ENCODE assay signal across 16 mouse cellular contexts in genomic region chr1:43045204-43045982, GRCm38 (mm10). TPM values are rescaled to one million over a fixed set of nuclear protein-coding genes. Genes with fewer than 3 reads are reported as not detected.
A peak's percentile ranks its signal among the peaks of the same experiment; 100 is the strongest.
DNase-seq lines count a peak whose midpoint lies in the region; ATAC-seq and TF ChIP-seq lines count a peak whose summit lies in the region.
"Had no signal": no experiment of that assay in that cellular context is flagged by ENCODE, and none has a peak within 500 bp of the region (broad histone marks: within the 10 kb centered on the region; RNA-seq: fewer than 3 reads in every experiment).

No protein-coding gene starts in this region.

- no peaks in the 10 kb centered on the region for H3K36me3 ChIP-seq in kidney, adult 2 months (ENCODE audit: control insufficient read depth, insufficient read depth, low read length)
- peaks cover 22% of the 10 kb centered on the region for H3K36me3 ChIP-seq in forebrain, embryonic 14.5 days (ENCODE audit: control insufficient read depth, insufficient read depth, low read length)
- peaks cover 3% of the 10 kb centered on the region; the same call in 1 of the 2 replicates for H3K36me3 ChIP-seq in hindbrain, embryonic 16.5 days (ENCODE audit: control insufficient read depth, insufficient read depth, low read length)
- H3K36me3 ChIP-seq in limb, embryonic 12.5 days = peaks cover 12% of the 10 kb centered on the region

- H3K9me3 ChIP-seq in forebrain, embryonic 14.5 days (replicated peaks; ENCODE audit: control insufficient read depth, low read length) = no peaks in the 10 kb centered on the region
- H3K9me3 ChIP-seq in hindbrain, embryonic 16.5 days (ENCODE audit: control insufficient read depth, low read length) = no peaks in the 10 kb centered on the region
- no peaks in the 10 kb centered on the region for H3K9me3 ChIP-seq in limb, embryonic 12.5 days
- H3K9me3 ChIP-seq: heart, embryonic 10.5 days had no signal

- no peak overlapping the region for H3K9ac ChIP-seq in forebrain, embryonic 14.5 days (ENCODE audit: low read length)
- no peak overlapping the region for H3K9ac ChIP-seq in hindbrain, embryonic 16.5 days (ENCODE audit: low read depth, low read length)
- H3K9ac ChIP-seq in limb, embryonic 12.5 days (replicated peaks) = no peak overlapping the region
- H3K9ac ChIP-seq: liver, postnatal 0 days had no signal

- 22% methylated on average over 14 of the region's 14 CpGs for WGBS in kidney, adult 2 months
- 55% methylated on average over 14 of the region's 14 CpGs for WGBS in forebrain, embryonic 14.5 days
- 61% methylated on average over 14 of the region's 14 CpGs for WGBS in hindbrain, embryonic 16.5 days
- 26% methylated on average over 14 of the region's 14 CpGs for WGBS in limb, embryonic 12.5 days

- DNase-seq in kidney, adult 2 months = peak; percentile 19
- no peak for DNase-seq in kidney, postnatal 25 days
- peak; percentile 70 for DNase-seq in forebrain, embryonic 14.5 days (ENCODE audit: low spot score)
- no peak for DNase-seq in thymus, postnatal 14 days
- DNase-seq in lung, adult 18-20 months = no peak
- DNase-seq: cerebellum, adult 11 months; gastrocnemius, postnatal 10 days; heart, postnatal 4 days; liver, postnatal 0 days; lung, postnatal 4 days; right cerebral cortex, postnatal 4 days; thymus, adult 2 months had no signal

- H3K27ac ChIP-seq in kidney, adult 2 months (ENCODE audit: insufficient read depth, low read depth, low read length) = no peak overlapping the region
- H3K27ac ChIP-seq in forebrain, embryonic 14.5 days (ENCODE audit: low read depth, low read length) = peak overlapping the region; percentile 52; the same call in 1 of the 2 replicates
- no peak overlapping the region for H3K27ac ChIP-seq in hindbrain, embryonic 16.5 days (ENCODE audit: low read depth, low read length)
- H3K27ac ChIP-seq in limb, embryonic 12.5 days = no peak overlapping the region
- H3K27ac ChIP-seq: heart, embryonic 10.5 days had no signal

- no peak for TF ChIP-seq CTCF in kidney, adult 2 months (conservative IDR thresholded peaks at IDR 0.05; ENCODE audit: insufficient read depth, insufficient read length, low read depth, low read length)

- no peak overlapping the region for H3K4me3 ChIP-seq in kidney, adult 2 months (ENCODE audit: insufficient read depth, low read depth, low read length)
- no peak overlapping the region for H3K4me3 ChIP-seq in forebrain, embryonic 14.5 days (ENCODE audit: low read depth, low read length)
- no peak overlapping the region for H3K4me3 ChIP-seq in hindbrain, embryonic 16.5 days (ENCODE audit: low read length)
- no peak overlapping the region for H3K4me3 ChIP-seq in limb, embryonic 12.5 days (replicated peaks)
- H3K4me3 ChIP-seq: heart, embryonic 10.5 days had no signal

- H3K27me3 ChIP-seq in kidney, adult 2 months (replicated peaks; ENCODE audit: control insufficient read depth, insufficient read depth, low read length) = no peaks in the 10 kb centered on the region
- H3K27me3 ChIP-seq in forebrain, embryonic 14.5 days (replicated peaks; ENCODE audit: control insufficient read depth, insufficient read depth, low read length) = no peaks in the 10 kb centered on the region
- H3K27me3 ChIP-seq in hindbrain, embryonic 16.5 days (replicated peaks; ENCODE audit: control insufficient read depth, insufficient read depth, low read length) = no peaks in the 10 kb centered on the region
- peaks cover 3% of the 10 kb centered on the region; the same call in 1 of the 2 replicates for H3K27me3 ChIP-seq in limb, embryonic 12.5 days

- no peak overlapping the region for H3K4me2 ChIP-seq in forebrain, embryonic 14.5 days (ENCODE audit: low read length)
- no peak overlapping the region for H3K4me2 ChIP-seq in hindbrain, embryonic 16.5 days (ENCODE audit: low read length)
- no peak overlapping the region for H3K4me2 ChIP-seq in limb, embryonic 12.5 days

- H3K4me1 ChIP-seq in kidney, adult 2 months (ENCODE audit: control insufficient read depth, insufficient read depth, low read length) = peaks cover 3% of the 10 kb centered on the region; the same call in 1 of the 2 replicates
- H3K4me1 ChIP-seq in forebrain, embryonic 14.5 days (ENCODE audit: control insufficient read depth, insufficient read depth, low read length) = 0 out of 2 replicates have a peak, but pooled peaks cover 3% of the 10 kb centered on the region
- H3K4me1 ChIP-seq in hindbrain, embryonic 16.5 days (ENCODE audit: control insufficient read depth, insufficient read depth, low read depth, low read length) = peaks cover 8% of the 10 kb centered on the region
- H3K4me1 ChIP-seq in limb, embryonic 12.5 days (replicated peaks) = peaks cover 12% of the 10 kb centered on the region

- no peak for TF ChIP-seq POLR2A in kidney, adult 2 months (IDR thresholded peaks at IDR 0.05; ENCODE audit: low read depth, low read length)

- peak; percentile 68 for ATAC-seq in forebrain, embryonic 14.5 days
- ATAC-seq in hindbrain, embryonic 16.5 days = peak; percentile 35; the same call in 1 of the 2 replicates
- ATAC-seq in limb, embryonic 12.5 days (ENCODE audit: insufficient number of reproducible peaks, insufficient read depth, low FRiP score, low TSS enrichment, low read depth) = peak; percentile 20; the same call in 1 of the 2 replicates
- ATAC-seq: activated CD4-positive, CD25-positive, alpha-beta regulatory T cell, adult 4 months; liver, postnatal 0 days had no signal

RNA-seq across cellular contexts. Expression of gene Tgfbrap1, which starts 53.0 kb away (rescaled TPM):
- polyA plus RNA-seq in kidney, adult 2 months (2012; rRNA removed) = 33.4 and 35.1 TPM in 2 replicates
- 12.9 and 16.3 TPM in 2 replicates for polyA plus RNA-seq in forebrain, embryonic 14.5 days (2014; fragmentation: Nextera tagmentation; extraction: Ambion mirVana)
- 15.6 and 17.4 TPM in 2 replicates for polyA plus RNA-seq in hindbrain, embryonic 16.5 days (2015; fragmentation: Nextera tagmentation; extraction: Ambion mirVana)
- 10.1 and 12.0 TPM in 2 replicates for polyA plus RNA-seq in limb, embryonic 12.5 days (2016; fragmentation: Nextera tagmentation; extraction: Ambion mirVana)

RNA-seq across cellular contexts. Expression of gene AI597479, which starts 53.1 kb away (rescaled TPM):
- 4.0 and 5.0 TPM in 2 replicates for polyA plus RNA-seq in kidney, adult 2 months (2012; rRNA removed)
- polyA plus RNA-seq in forebrain, embryonic 14.5 days (2014; fragmentation: Nextera tagmentation; extraction: Ambion mirVana) = 50.4 and 54.4 TPM in 2 replicates
- 42.8 and 47.9 TPM in 2 replicates for polyA plus RNA-seq in hindbrain, embryonic 16.5 days (2015; fragmentation: Nextera tagmentation; extraction: Ambion mirVana)
- 38.0 and 40.4 TPM in 2 replicates for polyA plus RNA-seq in limb, embryonic 12.5 days (2016; fragmentation: Nextera tagmentation; extraction: Ambion mirVana)

Comparison
In these comparisons a context has a peak if more than half of its experiments do, and no peak if none do; other contexts are left out.
1. DNase-seq: peak in kidney, adult 2 months (single experiment) and forebrain, embryonic 14.5 days (single experiment); none in kidney, postnatal 25 days (0 of 2), thymus, postnatal 14 days (single experiment) and lung, adult 18-20 months (0 of 2).
2. Peak in every context shown above with its lines, with median percentiles within 50 percentile points of each other: ATAC-seq.